Mouse (Mus musculus): Measurements from ENCODE around the gene Lrrc28.

The Lrrc28 gene

DNA sequence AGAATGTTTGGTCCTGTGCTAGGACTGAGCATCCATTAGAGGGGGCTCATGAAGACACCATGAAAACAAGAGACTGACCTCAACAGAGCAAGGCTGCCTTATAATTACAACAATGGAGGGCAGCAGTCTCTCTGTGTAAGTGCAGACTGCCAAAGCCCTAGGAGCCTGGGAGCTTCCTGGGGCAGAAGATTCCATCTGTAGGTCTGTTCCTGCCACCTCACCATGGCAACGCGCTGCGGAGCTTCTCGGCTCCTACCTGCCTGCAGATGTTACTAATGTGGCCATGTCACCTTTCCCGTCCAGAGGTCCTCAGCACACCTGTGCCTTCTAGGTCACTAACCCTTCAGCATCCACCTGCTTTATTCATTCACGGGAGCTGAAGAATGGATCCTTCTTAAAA is 52.4 kb downstream of the Lrrc28 start:
- no peak for DNase-seq

DNA sequence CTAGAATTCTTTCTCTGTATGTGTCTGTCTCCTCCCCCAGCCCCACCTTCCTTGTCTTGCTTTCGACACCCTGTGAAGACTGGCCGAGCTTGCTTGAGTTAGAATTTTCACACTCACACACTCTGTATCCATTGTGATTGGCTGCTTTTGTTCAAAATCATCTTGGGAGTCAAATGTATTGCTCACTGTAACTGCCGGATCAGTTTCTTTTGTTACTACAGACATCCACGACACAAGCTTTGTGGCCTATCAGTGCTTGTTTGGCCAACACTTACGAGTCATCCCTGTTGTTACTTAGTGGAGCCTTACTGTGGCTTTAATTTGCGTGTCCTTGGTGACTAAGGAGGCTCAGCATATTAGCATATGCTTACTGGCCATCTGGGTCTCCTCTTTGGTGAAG is 56.3 kb downstream of the Lrrc28 start:
- no peak for DNase-seq

DNA sequence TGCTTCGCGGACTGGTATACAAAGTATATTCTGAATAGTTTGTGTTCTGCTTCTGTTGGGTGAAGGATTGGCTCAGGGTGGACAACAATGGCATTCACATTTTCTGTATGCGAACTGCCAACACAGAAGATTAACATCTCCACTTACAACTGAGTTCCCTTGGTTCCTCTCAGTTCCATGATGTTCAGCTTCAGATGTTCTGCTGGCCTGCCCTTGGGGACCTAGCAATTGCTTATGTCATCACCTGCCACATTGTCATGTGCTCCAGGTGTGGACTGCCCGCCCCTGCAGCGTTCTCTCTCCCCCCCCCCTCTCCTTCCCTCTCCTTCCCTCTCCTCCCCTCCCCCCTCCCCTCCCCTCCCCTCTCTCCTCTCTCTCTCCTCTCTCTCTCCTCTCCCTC is 58.6 kb downstream of the Lrrc28 start:
- DNase-seq: no peak

DNA sequence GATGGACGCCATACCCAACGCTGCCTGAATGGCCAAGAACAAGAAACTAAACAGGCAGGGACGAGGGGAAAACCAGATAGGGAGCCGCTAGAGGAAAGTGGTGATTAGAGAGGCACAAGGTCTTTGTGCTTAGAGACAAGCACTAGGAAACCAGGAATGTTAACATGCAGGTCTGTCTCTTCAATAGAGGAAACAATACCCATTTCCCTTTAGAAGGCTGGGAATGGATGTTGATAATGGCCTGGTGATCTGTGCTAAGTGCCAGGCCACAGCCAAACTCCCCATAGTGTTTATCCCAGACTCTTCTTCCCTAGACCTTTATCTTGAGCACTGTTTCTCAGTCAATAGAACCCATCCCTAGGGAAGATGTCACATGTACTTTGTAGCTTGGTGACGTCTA is 61.2 kb downstream of the Lrrc28 start:
- DNase-seq: no peak

DNA sequence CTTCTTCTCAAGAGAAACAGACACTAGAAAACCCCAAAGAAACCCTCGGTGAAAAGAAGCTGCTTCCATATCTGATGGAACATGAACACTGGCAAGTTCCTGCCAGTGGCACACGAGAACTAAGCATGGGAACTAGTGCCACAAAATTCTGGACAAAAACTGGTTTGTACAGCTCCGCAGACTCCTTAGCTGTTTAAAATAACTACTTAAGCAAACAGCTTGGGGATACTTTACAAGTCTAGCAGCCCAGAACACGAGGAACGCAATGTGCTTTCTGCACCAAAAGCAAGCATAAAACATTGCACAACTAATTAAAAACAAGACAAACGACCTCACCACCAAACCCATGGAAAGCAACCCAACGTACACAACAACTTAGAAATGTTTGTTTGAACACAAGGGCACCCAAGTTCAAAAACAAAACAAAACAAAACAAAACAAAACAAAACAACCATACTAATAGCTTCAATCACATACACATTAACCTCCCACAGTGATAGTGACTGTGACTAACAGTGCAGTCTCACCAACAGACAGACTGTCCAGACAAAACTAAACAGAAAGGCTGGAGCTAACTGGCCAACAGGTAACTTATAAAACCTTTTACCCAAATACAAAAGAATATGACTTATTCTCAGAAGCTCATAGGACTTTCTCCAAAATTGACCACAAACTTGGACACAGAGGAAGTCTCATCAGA is 66.1 kb downstream of the Lrrc28 start:
- DNase-seq: no peak

DNA sequence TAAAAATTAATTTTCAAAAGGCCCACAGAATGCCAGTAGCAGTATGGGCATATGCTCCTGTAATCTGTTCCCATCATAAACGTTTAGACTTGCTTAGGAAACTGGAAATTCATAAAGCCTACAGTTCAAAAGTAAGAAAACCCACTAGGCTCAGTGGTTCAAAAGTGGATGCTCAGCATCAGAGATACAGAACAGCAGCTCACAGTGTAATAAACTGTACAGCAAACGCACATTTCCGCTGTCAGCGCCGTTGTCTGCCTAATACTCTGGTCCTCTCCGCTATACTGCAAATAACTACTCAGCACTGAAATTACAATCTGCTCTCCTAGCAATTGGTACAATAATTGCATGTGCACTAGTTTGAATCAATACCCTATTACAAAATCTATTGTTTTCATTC is 67.0 kb downstream of the Lrrc28 start:
- DNase-seq: no peak

DNA sequence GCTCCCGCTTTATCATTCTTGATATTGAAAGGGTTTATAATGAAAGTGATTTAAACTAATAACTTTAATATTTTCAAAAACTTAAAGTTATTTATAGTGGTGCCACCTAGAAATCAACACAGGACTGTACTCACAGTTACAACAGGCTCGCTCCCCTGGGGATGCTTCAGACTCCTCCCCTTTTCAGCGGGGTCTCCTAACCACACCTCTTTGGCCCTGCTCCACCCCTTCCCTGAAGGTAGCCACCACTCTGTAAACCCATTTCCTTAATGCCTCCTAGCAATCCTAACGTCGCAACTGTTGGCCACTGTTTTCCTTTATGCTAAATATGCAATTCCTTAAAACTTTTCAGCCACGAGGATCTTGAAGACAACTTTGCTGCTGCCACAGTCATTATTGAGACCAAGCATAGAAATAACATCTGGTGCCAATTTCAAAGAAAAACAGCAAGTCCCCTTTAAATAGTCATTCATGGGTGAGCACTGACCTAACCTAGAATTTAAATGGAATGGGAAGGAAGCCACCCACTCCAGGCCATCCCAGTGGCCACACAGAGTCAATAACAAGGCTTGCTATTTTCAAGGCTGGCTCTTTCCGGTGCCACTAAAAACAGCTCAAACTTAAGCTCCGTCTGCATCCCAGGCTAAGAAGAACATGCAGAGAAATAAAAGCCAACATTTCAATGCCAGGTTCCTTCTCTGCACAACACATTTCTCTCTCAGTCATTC is 78.4 kb downstream of the Lrrc28 start:
- no peak for DNase-seq

DNA sequence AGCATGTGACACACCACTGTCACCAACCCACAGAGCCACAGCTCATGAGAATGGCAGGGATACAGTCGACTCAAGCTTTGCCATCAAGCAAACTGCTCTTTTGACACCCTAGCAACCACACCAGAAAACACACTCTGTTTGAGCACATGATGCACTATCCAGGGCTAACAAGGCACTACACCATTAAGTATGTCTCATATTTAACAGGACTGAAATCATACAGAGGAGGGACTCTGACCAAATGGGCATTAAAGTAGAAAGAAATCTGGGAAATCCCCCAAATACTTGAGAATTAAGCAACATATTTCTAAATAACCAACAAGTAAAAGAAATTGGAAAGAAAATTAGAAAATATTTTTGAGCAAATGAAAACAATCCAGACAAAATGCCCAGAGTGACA is 79.9 kb downstream of the Lrrc28 start:
- no peak for DNase-seq

DNA sequence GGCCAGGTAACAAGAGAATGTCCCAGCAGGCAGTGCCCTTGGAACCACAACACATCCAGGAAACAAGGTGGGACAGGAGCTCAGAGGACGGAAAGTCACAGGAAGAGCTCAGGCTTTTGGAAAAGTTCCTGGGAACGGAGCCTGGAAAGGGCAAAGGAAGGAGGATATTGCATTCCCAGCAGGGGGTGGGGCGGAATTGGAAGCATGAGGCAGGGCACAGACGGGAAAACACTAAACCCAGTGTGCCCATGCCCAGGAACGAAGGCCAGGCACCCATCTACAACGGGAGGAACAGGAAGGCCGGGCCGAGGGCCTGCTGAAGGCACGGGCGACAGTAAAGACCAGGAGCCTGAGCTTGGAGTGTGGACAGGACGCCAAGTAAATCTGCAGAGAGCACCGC is 82.9 kb downstream of the Lrrc28 start:
- DNase-seq: no peak

DNA sequence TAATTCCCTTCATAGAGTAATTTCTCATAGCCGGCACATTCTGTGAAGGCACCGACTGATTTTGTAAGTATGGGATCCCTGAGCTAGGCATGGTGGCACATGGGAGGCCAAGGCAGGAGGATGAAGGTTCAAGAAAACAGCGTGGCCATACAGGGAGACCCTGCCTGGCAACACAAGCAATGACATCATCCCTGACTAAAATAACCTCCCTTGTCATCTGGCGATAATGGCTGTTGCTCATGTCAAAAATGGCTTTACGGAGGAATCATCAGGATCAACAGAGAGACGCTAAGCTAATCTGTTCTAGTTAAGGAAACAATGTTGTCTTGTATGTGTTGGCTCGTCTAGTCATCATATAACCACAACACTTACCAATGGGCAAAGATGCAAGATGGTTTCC is 85.6 kb downstream of the Lrrc28 start:
- no peak for DNase-seq

DNA sequence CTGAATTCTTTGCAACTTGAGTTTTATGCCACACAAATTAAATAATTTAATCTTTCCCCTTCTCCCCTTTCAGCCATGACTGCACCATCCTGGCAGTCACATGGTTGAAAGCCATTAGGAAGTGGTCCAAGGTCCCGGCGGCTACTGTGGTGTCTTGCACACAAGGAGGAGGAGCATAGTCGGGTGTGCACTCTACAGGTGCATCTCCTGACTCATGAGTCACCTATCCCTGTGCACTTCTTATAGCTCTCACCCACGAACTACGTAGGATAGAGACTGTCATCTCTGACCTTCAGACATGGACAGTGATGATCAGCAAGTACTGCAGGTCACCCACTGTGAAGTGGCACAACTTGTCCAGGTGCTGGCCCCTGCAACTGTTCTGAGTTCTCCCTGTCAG is 86.8 kb downstream of the Lrrc28 start:
- DNase-seq: no peak

DNA sequence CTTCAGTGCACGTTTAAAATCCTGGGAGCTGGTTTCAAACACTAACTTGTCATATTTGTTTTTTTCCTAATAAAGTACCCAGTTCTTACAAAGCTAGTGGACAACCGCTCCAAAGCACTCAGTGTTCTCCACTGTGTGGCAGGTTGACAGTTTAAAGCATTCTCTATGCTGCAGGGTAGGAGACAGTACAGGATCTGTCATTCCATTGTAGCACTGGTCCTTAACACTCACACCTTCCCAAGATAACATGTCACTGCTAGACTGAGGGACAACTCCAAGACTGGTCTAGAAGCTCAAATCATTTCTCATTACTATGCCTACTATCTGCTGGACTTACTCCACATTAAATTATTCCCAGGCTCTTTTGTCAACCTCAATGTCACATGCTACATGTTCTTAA is 90.2 kb downstream of the Lrrc28 start:
- DNase-seq: no peak

DNA sequence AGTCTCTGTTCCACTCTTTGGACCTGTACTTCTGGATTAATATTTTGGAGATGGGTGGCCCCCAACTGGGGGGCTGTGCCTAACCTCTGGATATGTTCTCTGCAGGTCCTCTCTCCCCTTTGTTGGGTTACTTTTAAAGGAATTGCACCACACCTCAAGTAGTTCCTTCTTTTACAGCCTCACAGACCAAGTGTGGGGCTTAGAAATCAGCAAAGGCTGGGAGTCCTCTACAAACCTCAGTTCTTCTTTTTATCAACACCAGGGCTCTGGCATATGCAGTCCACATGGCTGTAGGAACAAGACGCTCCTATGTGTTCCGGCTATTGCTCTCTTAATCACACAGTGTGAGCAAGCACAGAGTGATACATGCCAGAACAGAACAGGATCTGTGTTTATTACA is 93.8 kb downstream of the Lrrc28 start:
- DNase-seq: no peak

DNA sequence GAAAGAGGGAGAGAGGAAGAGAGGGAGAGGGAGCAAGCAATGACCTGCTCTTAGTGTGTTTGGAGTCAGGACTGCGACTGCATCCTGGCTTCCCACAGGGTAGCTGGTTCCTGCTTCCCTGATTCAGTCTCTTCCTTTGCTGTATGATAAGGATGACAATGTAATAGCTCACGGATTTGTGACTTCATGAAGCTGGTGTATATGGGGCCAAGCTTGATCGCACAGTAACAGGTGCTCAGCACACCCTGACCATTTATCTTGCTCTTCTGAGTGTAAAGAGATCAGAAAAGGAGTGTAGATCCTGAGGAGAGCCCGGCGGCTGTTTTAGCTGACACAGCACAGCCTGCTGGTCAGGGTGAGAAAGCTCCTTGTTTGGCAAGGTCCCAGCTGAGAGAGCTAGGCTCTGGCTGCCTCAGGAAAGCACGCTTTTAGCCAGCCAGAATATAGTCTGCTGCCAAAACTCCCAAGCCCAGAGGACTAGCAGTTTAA is 96.0 kb downstream of the Lrrc28 start:
- peak; percentile 83 for DNase-seq

DNA sequence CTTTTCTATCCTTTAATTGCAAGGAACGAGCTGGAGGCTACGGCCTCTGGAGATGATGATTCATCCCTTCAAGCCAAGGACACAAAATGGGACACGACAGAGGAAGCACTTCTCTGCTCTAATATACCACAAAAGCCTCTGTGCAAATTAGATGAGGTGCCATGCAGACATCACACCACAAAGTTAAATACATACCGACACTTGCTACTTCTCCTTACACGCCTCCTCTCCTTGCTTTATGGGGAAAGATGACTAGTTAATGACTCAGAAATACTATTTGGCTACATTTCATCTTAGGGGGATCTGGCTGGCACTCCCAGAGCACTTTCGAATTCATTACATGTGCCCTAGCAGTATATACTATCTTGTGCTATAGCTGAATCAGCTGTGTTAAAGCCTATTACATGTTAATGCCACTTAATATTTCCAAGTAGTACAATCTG is 96.4 kb downstream of the Lrrc28 start:
- no peak for DNase-seq

DNA sequence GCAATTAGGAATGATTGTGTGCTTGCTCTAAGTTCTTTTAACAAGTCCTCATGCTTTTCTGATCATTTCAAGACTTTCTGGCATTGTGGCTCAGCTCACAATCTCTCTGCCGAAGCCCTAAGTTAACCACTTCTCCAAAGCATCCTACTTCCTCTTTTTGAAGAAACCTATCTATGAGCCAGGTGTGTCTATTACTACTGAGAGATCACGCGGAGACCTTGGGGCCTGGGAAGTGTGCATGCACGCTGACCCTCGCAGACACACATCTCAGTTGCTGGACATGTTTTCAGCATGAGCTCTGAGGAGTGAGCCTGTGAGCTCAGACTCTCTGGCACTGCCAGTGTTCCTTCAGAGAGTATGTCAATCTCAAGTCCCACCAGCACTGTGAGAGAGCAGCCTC is 98.8 kb downstream of the Lrrc28 start:
- no peak for DNase-seq

DNA sequence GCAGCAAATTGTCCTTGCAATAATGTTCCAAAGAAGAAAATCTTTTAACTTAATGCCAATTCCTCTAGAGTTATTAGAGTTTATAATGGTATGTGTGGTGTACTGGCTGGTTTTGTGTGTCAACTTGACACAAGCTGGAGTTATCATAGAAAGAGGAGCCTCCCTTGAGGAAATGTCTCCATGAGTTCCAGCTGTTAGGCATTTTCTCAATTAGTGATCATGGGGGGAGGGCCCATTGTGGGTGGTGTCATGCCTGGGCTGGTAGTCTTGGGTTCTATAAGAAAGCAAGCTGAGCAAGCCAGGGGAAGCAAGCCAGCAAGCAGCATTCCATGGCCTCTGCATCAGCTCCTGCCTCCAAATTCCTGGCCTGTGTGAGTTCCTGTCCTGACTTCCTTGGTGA is 100.5 kb downstream of the Lrrc28 start:
- no peak for DNase-seq

DNA sequence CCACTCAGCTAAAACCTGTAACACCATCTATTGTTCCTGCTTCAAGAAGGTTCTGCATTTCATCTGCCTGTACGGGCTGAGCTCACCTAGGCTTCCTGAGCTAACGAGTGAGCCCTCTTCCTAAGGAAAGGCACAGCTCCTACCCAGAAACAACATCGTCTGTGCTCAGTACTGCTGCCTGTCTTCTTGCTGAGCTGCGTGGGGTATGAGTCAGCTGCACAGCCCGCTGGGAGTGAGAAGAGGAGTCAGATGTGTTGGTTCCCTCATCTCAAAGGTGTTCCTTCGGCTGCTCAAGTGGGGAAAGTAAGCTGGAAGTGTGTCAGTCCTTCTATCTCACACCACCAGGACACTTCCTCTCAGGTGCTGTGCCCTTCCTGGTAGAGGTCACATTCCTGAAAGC is 101.4 kb downstream of the Lrrc28 start:
- no peak for DNase-seq

DNA sequence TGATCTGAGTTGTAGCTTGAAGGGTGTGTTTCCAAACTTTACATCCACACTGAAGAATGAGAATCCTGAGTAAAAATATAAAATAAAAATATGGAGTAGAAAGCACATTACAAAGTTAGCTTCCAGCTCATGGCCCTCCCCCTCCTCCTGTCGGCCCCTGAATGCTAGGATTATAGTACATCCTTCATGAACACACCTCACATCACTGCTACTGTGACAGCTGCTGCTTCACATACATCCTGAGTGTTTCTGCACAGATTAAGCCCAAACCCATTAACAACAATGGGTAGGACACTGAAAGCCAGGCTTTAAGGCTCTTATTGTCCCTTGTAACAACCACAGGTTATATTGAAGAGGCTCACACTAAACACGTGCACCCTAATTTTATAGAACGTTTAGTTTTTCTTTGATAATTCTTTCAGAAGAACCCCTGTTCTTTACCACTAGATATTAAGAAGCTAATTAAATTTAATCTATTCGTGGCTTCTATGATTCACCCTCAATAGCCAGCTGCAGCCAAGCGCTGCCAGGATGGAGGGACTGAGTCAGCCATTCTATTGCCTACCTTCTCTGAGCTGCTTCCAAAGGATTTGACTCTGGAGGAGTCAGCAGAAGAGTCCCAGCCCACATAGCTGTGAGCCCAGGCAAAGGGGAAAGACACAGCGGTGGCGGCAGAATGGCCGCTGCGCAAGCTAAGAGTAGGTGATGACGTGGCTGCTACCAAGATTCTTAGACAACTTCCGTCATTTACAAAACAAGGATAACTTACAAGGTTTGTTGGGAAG is 108.3 kb downstream of the Lrrc28 start:
- DNase-seq: no peak

DNA sequence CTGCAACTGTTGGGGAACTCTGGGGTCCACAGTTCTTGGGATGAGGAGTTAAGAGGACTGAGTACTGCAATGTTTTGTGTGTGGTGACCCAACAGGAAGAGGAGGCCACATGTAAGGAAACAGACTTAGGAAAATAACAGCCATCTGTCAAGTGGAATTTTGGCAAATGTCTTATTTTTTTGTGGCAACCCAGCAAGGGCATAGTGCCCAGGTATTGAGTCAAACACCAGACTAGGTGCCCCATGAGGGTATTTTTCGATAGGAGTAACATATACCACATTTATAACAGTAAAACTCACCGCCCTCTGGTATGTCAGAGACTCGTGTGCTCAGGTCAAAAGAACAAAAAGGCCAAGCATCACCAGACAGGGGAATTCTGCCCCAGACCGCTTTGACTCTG is 109.1 kb downstream of the Lrrc28 start:
- DNase-seq: no peak

DNA sequence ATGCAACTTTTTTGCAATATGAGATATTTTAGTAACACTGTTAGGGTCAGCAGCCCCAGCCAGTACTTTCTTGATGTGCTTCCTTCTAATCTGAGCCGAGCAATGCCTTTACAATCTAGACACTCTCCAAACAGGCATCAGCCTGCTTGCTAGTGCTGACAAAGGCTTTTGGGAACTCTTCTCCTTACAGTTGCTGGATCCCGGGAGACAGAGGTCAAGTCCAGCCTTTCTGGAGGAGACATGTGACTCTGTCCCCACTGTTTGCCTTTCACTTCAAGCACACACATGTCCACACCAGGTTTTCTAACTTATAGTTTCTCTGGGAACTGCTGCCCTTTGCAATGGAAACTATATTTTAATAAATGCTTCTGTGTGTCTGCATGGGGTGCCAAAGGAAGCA is 114.1 kb downstream of the Lrrc28 start:
- DNase-seq: no peak

DNA sequence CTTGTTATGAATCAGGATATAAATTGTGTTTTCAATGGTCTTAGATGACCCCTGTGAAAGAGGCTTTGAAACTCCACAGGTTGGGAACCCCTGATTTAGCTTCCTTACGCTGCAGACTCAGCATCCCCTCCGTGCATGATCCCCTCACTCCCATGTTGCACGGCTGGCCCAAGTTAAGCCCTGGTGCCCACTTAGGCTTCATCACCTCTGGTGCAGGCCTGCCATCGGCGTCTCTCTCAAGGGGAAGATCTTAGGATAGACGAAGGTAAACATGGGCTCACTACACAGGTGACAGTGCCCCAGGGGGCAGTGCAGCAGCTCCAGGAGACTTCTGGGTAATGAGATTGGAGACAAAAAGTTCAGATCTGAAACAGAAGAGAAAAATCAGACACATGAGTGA is 115.7 kb downstream of the Lrrc28 start:
- DNase-seq: no peak

DNA sequence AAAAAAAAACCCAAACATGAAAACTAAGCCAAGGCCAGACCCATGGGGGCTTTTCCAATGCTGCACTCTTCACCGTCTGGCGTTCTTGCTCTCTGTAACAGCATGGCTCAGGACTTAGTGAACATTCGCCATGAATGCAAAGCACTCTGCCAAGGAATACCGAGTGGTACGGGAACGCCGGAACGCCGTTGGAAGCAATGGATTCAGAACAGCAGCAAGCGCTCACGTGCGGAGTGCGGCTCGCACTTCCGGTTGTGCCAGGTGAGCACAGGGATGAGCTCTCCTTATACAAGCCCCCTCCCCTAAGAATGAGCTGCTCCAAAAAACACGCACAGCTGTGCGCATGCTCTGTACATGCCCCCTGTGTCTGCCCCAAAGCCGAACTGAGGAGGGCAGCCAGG is 116.2 kb downstream of the Lrrc28 start:
- no peak for DNase-seq
